Mouse (Mus musculus): Measurements from ENCODE around the gene Tbx4. TPM values are rescaled to one million over a fixed set of nuclear protein-coding genes. Genes with fewer than 3 reads are reported as not detected.
A peak's percentile ranks its signal among the peaks of the same experiment; 100 is the strongest.

Tbx4 gene
- polyA plus RNA-seq, 1 experiment from 2014 or later, result 3.1 TPM

DNA sequence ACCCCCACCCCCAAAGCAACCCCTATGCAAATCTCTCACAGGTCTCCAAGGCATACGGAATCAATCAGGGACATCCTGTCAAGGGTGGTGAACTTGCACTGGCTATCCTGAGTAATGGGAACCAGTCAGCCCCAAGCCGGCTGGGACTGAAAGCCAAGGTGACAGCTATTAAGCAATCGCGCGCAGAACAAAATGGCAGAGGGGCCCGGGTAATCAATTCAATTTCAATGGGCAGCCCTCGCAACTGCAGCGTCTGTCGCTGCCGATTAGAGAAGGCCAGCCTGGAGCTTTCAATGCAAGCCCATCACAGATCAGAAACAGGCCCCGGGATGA, 31.7 kb downstream of the Tbx4 start:
- Histone ChIP-seq H3K4me2 (peak overlapping the region; percentile 32), H3K36me3 (peaks cover 3% of the 10 kb centered on the region; the same call in 1 of the 2 replicates), H3K9ac (no peak overlapping the region), H3K4me3 (no peak overlapping the region), H3K4me1 (peaks cover 30% of the 10 kb centered on the region), H3K9me3 (no peaks in the 10 kb centered on the region), H3K27me3 (peaks cover 23% of the 10 kb centered on the region), H3K27ac (no peak overlapping the region)
- WGBS, result 10% methylated on average over 11 of the region's 11 CpGs
- no peak for ATAC-seq (ENCODE audit: insufficient number of reproducible peaks, insufficient read depth, low FRiP score, low TSS enrichment, low read depth)

GRCm38 (mm10) chr11:85918388-85918940, 32.2 kb downstream of the Tbx4 start:
- no peak overlapping the region for H3K9ac ChIP-seq

DNA sequence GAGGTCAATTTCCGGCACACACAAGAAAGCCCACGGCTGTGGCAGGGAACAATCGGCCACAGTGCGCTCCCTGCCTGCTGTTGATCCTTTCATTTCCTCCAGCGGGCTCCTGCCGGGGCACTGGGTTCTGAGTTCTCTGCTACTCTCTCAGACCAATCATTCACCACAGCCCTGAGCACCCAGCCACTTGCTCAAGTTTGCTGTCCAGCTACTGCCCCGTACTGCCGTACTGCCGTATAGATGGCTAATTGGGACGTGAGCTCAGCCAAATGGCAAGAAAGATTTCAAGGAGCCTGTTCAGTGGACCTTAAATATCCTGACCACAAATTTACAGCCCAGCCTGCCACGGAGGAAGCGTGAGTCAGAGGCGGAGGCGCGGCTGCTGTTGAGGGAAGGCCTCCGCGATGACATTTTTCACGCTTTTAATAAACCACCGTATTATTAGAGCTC, 39.1 kb downstream of the Tbx4 start:
- ATAC-seq (ENCODE audit: insufficient number of reproducible peaks, insufficient read depth, low FRiP score, low TSS enrichment, low read depth), result no peak
- Histone ChIP-seq H3K27me3 (peaks cover 53% of the 10 kb centered on the region), H3K36me3 (no peaks in the 10 kb centered on the region), H3K27ac (no peak overlapping the region), H3K9ac (0 out of 2 replicates have a peak overlapping the region, but pooled peaks have one; percentile 33), H3K9me3 (no peaks in the 10 kb centered on the region), H3K4me3 (peak overlapping the region; percentile 24), H3K4me2 (peak overlapping the region; percentile 57), H3K4me1 (peaks cover 20% of the 10 kb centered on the region)
- WGBS, result 8% methylated on average over 19 of the region's 19 CpGs

More at GRCm38 (mm10) chr11:85918388-85918940, 32.2 kb downstream of the Tbx4 start:
- peaks cover 30% of the 10 kb centered on the region for H3K4me1 ChIP-seq
- H3K27me3 ChIP-seq, result peaks cover 23% of the 10 kb centered on the region
- no peak overlapping the region for H3K27ac ChIP-seq
- WGBS, result 21% methylated on average over 10 of the region's 10 CpGs
- H3K9me3 ChIP-seq, result no peaks in the 10 kb centered on the region
- ATAC-seq (ENCODE audit: insufficient number of reproducible peaks, insufficient read depth, low FRiP score, low TSS enrichment, low read depth), result no peak
- H3K4me3 ChIP-seq, result no peak overlapping the region
- H3K36me3 ChIP-seq, result peaks cover 3% of the 10 kb centered on the region; the same call in 1 of the 2 replicates
- peak overlapping the region; percentile 32 for H3K4me2 ChIP-seq

DNA sequence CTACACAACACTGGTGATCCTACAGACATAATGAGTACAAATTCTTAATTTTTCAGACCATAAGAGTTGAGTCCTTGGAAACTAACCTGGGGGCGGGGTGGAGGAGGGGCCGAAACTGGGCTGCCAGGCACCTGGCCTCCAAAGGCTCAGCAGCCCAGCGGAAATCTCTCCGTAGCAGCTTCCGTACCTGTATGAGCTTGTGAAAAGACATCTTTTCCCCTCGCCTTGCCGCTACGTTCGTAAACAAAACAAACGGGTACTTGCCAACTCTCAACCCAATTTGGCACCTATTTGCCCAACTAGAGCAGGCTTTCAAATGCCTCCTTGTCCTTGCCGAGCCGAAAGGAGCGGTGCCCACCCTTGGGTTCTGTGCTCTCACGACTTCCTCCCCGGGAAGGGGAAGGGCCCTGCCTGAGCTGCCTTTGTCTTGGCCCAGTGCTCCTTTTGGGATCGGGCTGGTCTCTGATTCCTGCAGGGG, 40.1 kb downstream of the Tbx4 start:
- no peak overlapping the region for H3K27ac ChIP-seq

GRCm38 (mm10) chr11:85928106-85928505, 41.9 kb downstream of the Tbx4 start:
- Histone ChIP-seq H3K4me3 (no peak overlapping the region), H3K36me3 (no peaks in the 10 kb centered on the region), H3K4me1 (peaks cover 20% of the 10 kb centered on the region), H3K4me2 (no peak overlapping the region), H3K27ac (no peak overlapping the region), H3K9ac (no peak overlapping the region), H3K27me3 (peaks cover 38% of the 10 kb centered on the region), H3K9me3 (no peaks in the 10 kb centered on the region)
- no peak for ATAC-seq (ENCODE audit: insufficient number of reproducible peaks, insufficient read depth, low FRiP score, low TSS enrichment, low read depth)
- 79% methylated on average over 4 of the region's 4 CpGs for WGBS

More for the DNA sequence above, 40.1 kb downstream of the Tbx4 start:
- no peak for ATAC-seq (ENCODE audit: insufficient number of reproducible peaks, insufficient read depth, low FRiP score, low TSS enrichment, low read depth)
- Histone ChIP-seq H3K27me3 (peaks cover 45% of the 10 kb centered on the region), H3K4me2 (peak overlapping the region; percentile 59), H3K4me3 (peak overlapping the region; percentile 30), H3K36me3 (no peaks in the 10 kb centered on the region), H3K9ac (0 out of 2 replicates have a peak overlapping the region, but pooled peaks have one; percentile 36), H3K9me3 (no peaks in the 10 kb centered on the region), H3K4me1 (peaks cover 20% of the 10 kb centered on the region)
- 4% methylated on average over 16 of the region's 16 CpGs for WGBS

DNA sequence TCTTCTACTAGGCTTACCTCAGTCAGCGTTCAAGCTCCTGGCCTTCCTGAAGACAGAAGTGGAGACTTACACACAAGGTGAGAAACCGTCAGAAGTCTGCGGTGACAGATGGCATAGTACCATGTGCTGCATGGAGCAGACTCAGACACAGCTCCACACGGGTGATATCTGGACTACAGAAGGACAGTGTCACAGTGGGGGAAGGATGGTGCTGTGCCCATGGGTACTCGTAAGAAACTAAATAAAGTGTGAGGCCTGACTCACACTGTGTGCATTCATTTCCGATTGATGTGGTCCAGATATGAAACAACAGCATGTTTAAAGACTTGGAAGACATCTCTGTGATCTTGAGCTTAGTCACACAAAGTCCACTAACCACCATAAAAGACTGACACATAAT, 43.4 kb downstream of the Tbx4 start:
- H3K4me1 ChIP-seq, result peaks cover 18% of the 10 kb centered on the region
- ATAC-seq (ENCODE audit: insufficient number of reproducible peaks, insufficient read depth, low FRiP score, low TSS enrichment, low read depth), result no peak
- peaks cover 29% of the 10 kb centered on the region for H3K27me3 ChIP-seq
- no peak overlapping the region for H3K4me2 ChIP-seq
- 89% methylated on average over 6 of the region's 6 CpGs for WGBS
- no peak overlapping the region for H3K9ac ChIP-seq
- no peaks in the 10 kb centered on the region for H3K36me3 ChIP-seq
- no peaks in the 10 kb centered on the region for H3K9me3 ChIP-seq
- no peak overlapping the region for H3K4me3 ChIP-seq
- no peak overlapping the region for H3K27ac ChIP-seq

- H3K9ac ChIP-seq, result no peak overlapping the region
- peaks cover 9% of the 10 kb centered on the region for H3K4me1 ChIP-seq
- H3K27me3 ChIP-seq, result no peaks in the 10 kb centered on the region
- no peak overlapping the region for H3K4me3 ChIP-seq
- H3K27ac ChIP-seq, result peak overlapping the region; percentile 84
- WGBS, result 27% methylated on average over 7 of the region's 7 CpGs
- no peak for ATAC-seq (ENCODE audit: insufficient number of reproducible peaks, insufficient read depth, low FRiP score, low TSS enrichment, low read depth)
- no peaks in the 10 kb centered on the region for H3K9me3 ChIP-seq
- H3K36me3 ChIP-seq, result no peaks in the 10 kb centered on the region
- no peak overlapping the region for H3K4me2 ChIP-seq
These were observed 55.8 kb downstream of the Tbx4 start for GRCm38 (mm10) chr11:85941785-85942570.

- Histone ChIP-seq H3K27ac (no peak overlapping the region), H3K4me2 (no peak overlapping the region), H3K36me3 (no peaks in the 10 kb centered on the region), H3K4me1 (no peaks in the 10 kb centered on the region), H3K27me3 (no peaks in the 10 kb centered on the region), H3K4me3 (no peak overlapping the region), H3K9ac (no peak overlapping the region), H3K9me3 (no peaks in the 10 kb centered on the region)
- ATAC-seq (ENCODE audit: insufficient number of reproducible peaks, insufficient read depth, low FRiP score, low TSS enrichment, low read depth), result no peak
- 79% methylated on average over 10 of the region's 10 CpGs for WGBS
These were observed 62.5 kb downstream of the Tbx4 start for GRCm38 (mm10) chr11:85948765-85949164.

GRCm38 (mm10) chr11:85949749-85950148, 63.5 kb downstream of the Tbx4 start:
- Histone ChIP-seq H3K9ac (no peak overlapping the region), H3K36me3 (no peaks in the 10 kb centered on the region), H3K27ac (no peak overlapping the region), H3K4me2 (no peak overlapping the region), H3K4me3 (no peak overlapping the region), H3K9me3 (no peaks in the 10 kb centered on the region), H3K4me1 (no peaks in the 10 kb centered on the region), H3K27me3 (no peaks in the 10 kb centered on the region)
- 75% methylated on average over 2 of the region's 2 CpGs for WGBS
- ATAC-seq (ENCODE audit: insufficient number of reproducible peaks, insufficient read depth, low FRiP score, low TSS enrichment, low read depth), result no peak

DNA sequence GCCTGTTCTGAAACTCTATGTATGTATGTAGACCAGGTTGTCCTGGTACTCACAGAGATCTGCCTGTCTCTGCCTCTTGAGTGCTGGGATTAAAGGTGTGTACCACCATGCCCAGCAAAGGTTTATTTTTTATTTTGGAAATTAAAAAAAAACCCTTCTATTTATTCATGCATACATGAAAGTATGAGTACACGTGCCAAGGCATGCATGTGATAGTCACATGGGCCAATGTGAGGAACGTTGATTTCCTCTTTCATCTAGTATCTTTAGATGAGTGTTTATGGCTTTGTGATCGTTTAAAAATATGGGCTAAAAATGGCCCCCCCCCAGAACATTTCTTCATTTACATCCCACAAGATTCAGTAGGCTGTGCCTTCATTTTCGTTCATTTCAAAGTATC, 66.3 kb downstream of the Tbx4 start:
- no peak overlapping the region for H3K27ac ChIP-seq
- no peaks in the 10 kb centered on the region for H3K36me3 ChIP-seq
- H3K4me1 ChIP-seq, result no peaks in the 10 kb centered on the region
- H3K27me3 ChIP-seq, result no peaks in the 10 kb centered on the region
- H3K9me3 ChIP-seq, result no peaks in the 10 kb centered on the region
- no peak overlapping the region for H3K4me2 ChIP-seq
- 79% methylated on average over 4 of the region's 4 CpGs for WGBS
- H3K9ac ChIP-seq, result no peak overlapping the region
- ATAC-seq (ENCODE audit: insufficient number of reproducible peaks, insufficient read depth, low FRiP score, low TSS enrichment, low read depth), result no peak
- H3K4me3 ChIP-seq, result no peak overlapping the region

DNA sequence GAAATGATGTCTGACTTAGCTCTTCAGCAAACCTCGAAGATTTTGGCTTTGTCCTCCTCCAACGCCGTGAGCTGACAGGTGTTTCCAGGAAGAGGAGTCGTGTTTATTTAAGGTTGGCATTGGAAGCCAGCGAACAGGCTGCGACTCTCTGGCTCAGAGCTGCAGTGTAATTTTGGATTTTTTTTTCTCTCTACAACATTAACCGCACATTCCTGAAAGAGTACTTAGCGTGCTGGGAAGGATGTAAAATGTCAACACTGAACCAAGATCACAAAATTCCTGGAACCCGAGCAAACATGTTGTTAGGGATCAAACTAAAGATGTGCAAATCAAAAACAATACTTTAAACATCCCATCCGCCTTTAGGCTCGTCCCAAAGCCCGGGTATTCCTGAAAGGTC, 69.4 kb downstream of the Tbx4 start:
- no peak overlapping the region for H3K4me2 ChIP-seq
- H3K27ac ChIP-seq, result peak overlapping the region; percentile 40; the same call in 1 of the 2 replicates
- peaks cover 5% of the 10 kb centered on the region; the same call in 1 of the 2 replicates for H3K4me1 ChIP-seq
- H3K9ac ChIP-seq, result no peak overlapping the region
- no peak for ATAC-seq (ENCODE audit: insufficient number of reproducible peaks, insufficient read depth, low FRiP score, low TSS enrichment, low read depth)
- H3K27me3 ChIP-seq, result no peaks in the 10 kb centered on the region
- WGBS, result 56% methylated on average over 12 of the region's 12 CpGs
- H3K9me3 ChIP-seq, result no peaks in the 10 kb centered on the region
- H3K4me3 ChIP-seq, result no peak overlapping the region
- no peaks in the 10 kb centered on the region for H3K36me3 ChIP-seq

- Histone ChIP-seq H3K9me3 (no peaks in the 10 kb centered on the region), H3K4me1 (peaks cover 5% of the 10 kb centered on the region; the same call in 1 of the 2 replicates), H3K9ac (no peak overlapping the region), H3K4me2 (no peak overlapping the region), H3K36me3 (no peaks in the 10 kb centered on the region), H3K27me3 (no peaks in the 10 kb centered on the region), H3K27ac (no peak overlapping the region), H3K4me3 (no peak overlapping the region)
- ATAC-seq (ENCODE audit: insufficient number of reproducible peaks, insufficient read depth, low FRiP score, low TSS enrichment, low read depth), result no peak
- WGBS, result 72% methylated on average over 10 of the region's 10 CpGs
These were observed 70.2 kb downstream of the Tbx4 start for GRCm38 (mm10) chr11:85956422-85956821.

Measured in embryonic facial prominence, embryonic 13.5 days (tissue).